Mouse (Mus musculus): ENCODE results near the gene Card9. TPM values are rescaled to one million over a fixed set of nuclear protein-coding genes. Genes with fewer than 3 reads are reported as not detected.
A peak's percentile ranks its signal among the peaks of the same experiment; 100 is the strongest.

Card9 gene
- polyA plus RNA-seq, 1 experiment: 6.6 TPM

DNA sequence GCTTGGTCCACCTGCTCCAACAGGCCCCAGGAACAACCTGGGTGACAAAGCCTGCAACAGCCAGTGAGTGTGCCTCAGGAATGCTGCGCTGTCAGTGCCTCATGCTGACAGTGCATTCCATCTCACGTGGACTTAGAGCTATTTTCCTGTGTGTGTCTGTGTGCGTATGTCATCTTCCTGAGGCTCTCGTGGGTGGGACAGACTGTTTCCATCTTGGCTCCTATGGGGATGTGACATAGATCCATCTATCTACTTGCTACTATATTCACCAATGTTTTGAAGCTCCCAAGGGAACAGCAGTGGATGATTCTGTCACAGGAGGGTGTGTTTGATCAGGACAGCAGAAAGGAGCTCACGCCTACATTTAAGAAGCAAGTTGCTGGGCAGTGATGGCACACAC, 48.8 kb downstream of the Card9 start:
- DNase-seq (ENCODE audit: extremely low spot score in 1 of 2, low spot score in 1 of 2): peak in 1 of 2 experiments; percentile 37

DNA sequence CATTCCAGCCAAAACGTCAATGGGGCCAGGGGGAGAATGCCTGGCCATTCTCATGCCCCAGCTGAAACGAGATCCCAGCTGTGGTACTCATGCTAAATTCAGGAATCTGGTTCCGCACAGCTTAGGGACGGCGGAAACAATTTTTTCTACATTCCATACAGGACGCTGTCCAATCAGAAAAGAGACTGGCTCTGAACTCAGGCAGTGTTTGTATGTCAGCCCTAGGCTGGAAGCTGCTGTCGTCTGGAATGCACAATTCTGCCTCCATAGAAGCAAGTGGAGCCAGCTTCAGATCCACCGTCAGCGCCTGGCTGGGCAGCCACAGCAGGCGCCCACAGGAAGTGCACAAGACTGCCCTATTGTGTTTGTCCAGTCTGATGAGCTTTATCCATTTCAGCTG, 51.0 kb downstream of the Card9 start:
- no peak for DNase-seq (ENCODE audit: extremely low spot score in 1 of 2, low spot score in 1 of 2)

DNA sequence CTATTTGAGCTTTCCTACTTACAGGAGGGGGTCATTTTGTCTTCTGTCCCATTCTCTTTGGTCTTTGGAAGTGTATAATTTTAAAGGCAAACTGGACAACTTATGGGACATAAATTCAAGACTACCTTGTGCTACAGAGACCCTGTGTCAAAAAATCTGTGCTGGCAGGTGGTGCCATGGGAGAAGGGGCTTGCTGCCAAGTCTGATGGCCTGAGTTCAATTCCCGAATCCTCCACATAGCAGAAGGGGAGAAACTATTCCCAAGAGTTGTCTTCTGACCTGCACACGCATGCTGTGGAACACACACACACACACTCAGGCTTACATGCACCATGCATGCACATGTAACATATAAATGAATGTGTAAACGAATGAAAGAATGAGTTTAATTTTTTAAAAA, 54.0 kb downstream of the Card9 start:
- no peak for DNase-seq (ENCODE audit: extremely low spot score in 1 of 2, low spot score in 1 of 2)

DNA sequence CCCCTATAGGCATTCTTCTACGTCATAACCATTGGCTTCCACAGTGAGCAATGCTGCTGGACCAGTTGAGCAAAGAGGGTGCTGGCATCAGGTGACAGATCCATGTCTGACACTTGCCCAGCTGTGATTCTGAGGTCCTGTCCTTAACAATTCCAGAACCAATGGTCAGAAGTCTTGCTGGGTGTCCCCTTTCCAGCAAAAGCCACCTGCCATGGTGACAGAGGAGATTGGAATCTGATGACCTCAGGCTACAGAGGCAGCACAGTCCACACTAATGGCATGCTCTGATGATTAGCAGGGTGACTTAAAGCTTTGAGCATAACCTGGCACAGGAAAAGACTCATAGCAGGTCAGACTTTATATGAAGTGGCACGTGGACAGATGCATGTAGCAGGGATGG, 55.2 kb downstream of the Card9 start:
- no peak for DNase-seq (ENCODE audit: extremely low spot score in 1 of 2, low spot score in 1 of 2)

DNA sequence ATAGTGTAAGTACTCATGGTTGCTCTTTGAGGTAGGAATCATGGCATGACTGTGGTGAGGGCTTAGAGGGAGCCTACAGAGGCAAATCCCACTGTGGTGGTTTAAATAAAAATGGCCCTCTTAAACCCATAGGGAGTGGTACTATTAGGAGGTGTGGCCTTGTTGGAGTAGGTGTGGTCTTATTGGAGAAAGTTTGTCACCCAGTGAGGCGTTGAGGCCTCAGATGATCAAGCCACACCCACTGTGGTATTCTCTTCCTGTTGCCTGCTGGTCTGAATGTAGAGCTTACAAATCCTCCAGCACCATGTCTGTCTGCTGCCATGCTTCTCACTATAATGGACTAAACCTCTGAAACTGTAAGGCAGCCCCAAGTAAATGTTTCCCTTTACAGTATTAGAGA, 56.0 kb downstream of the Card9 start:
- no peak for DNase-seq (ENCODE audit: extremely low spot score in 1 of 2, low spot score in 1 of 2)

Other genes starting within 250 kb of the Card9 start
- gene Nacc2, start 237.7 kb downstream of the Card9 start, polyA plus RNA-seq (2012; rRNA removed): 66.9 and 72.8 TPM in 2 replicates
- gene Lhx3, start 152.6 kb downstream of the Card9 start, polyA plus RNA-seq (2012; rRNA removed): 0.13 and 0.22 TPM in 2 replicates
- 25.0 and 26.2 TPM in 2 replicates for gene Qsox2, start 123.4 kb downstream of the Card9 start, polyA plus RNA-seq (2012; rRNA removed)
- 1.6 and 1.8 TPM in 2 replicates for gene Ccdc187, start 66.4 kb downstream of the Card9 start, polyA plus RNA-seq (2012; rRNA removed)
- 248 and 275 TPM in 2 replicates for gene Gpsm1, start 45.4 kb downstream of the Card9 start, polyA plus RNA-seq (2012; rRNA removed)
- gene Dnlz, start 8.8 kb downstream of the Card9 start, polyA plus RNA-seq (2012; rRNA removed): 35.2 and 37.1 TPM in 2 replicates
- gene Snapc4, start 19.7 kb upstream of the Card9 start, polyA plus RNA-seq (2012; rRNA removed): 65.9 and 80.2 TPM in 2 replicates
- 291 and 306 TPM in 2 replicates for gene Entr1, start 28.4 kb upstream of the Card9 start, polyA plus RNA-seq (2012; rRNA removed)
- 104 and 106 TPM in 2 replicates for gene Pmpca, start 28.4 kb upstream of the Card9 start, polyA plus RNA-seq (2012; rRNA removed)
- 26.6 and 31.6 TPM in 2 replicates for gene Inpp5e, start 48.3 kb upstream of the Card9 start, polyA plus RNA-seq (2012; rRNA removed)
- 30.8 and 36.1 TPM in 2 replicates for gene Sec16a, start 84.3 kb upstream of the Card9 start, polyA plus RNA-seq (2012; rRNA removed)
- 13.0 and 13.2 TPM in 2 replicates for gene Notch1, start 155.7 kb upstream of the Card9 start, polyA plus RNA-seq (2012; rRNA removed)
- gene Egfl7, start 219.1 kb upstream of the Card9 start, polyA plus RNA-seq (2012; rRNA removed): 123 and 130 TPM in 2 replicates
- not detected in 2 replicates for gene Gm20532, start 225.7 kb upstream of the Card9 start, polyA plus RNA-seq (2012; rRNA removed)
- gene Agpat2, start 243.5 kb upstream of the Card9 start, polyA plus RNA-seq (2012; rRNA removed): 2.7 and 3.6 TPM in 2 replicates

All from frontal cortex, adult 2 months (tissue).